Mouse (Mus musculus): ENCODE measurements at regions not wholly inside any gene's neighbourhood (a gene's known extent, or its start where the extent isn't known, plus 50 kb on each side); places are given as distances from the start of the nearest gene placed in this dataset.
"Not testable (repeated sequence)": the region's sequence is repeated elsewhere in the genome, so short reads cannot be mapped to it uniquely, and the experiment has no call there.

DNA sequence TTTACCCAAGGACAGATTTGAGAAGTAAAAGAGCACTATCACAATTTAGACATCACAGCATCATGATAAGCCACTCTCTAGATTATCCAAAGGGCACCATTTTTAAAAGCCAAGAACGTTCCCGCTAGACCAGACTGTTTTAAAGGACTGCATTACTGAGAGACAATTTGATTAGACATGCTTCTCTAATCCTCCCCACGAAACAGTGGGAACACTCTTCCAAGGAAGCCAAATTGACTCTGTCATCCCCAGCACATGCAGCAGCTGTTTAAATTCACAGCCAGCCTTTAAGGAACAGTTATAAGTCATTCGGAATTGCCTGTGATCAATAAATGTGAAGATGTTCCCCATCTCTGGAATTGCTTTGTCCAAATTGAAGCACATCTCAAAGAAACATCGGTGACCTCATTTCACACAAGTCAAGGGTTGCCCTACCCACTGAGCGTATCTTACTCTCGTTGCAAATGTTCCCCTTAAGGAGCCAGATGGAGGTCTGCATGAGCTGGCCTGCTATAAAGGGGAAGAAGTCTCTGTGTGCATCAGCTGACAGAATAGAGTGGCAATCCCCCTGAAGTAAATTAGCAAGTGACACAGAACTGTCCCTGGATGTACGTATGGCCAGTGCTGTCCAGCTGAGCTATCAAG, 393.2 kb downstream of the Pid1 start:
- no peak for DNase-seq (ENCODE audit: low spot score)

DNA sequence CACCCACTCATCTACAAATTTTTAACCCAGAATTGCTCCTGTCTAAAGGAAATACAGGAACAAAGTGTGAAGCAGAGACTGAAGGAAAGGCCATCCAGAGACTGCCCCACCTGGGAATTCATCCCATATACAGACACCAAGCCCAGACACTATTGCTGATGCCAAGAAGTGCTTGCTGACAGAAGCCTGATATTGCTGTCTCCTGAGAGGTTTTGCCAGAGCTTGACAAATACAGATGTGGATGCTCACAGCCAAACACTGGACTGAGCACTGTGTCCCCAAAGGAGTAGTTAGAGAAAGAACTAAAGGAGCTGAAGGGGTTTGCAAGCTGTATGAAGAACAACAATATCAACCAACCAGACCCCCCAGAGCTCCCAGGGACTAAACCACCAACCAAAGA, 399.3 kb downstream of the Pid1 start:
- not testable (repeated sequence) for DNase-seq (ENCODE audit: low spot score)

DNA sequence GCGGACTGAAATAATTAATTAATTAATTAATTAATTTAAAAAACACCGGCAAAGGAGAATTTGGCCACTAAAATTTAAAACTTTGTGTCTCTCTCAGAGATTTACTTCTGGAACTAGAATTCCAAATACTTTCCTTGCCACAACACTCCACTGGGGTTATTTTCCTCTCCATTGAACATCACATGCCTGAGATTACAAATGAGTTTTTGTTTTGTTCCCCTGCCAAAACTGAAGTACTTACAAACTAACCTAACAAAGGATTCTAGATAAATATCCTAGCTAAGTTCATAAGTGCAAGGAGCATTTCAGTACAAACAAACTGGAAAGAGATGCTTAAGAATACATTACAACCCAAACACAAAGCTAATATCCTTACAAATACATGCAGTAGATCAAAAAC, 402.2 kb downstream of the Pid1 start:
- DNase-seq (ENCODE audit: low spot score), result no peak

DNA sequence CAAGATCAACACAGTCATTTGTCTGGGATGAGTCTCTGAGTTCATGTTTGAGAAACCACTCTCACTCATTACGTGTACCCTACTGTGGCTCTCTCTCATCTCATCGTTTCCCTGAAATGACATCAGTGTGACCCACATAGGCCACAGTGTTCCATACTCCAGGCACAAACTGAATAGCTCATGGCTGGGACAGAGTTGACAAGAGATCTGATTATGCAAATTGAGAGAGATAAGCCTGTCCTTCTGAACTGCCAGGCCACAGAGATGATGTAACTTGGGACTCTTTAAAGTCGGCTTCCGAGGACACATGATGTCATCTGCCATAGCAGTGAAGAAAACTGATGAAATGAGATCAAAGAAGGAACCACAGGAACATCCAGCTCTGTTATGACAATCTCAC, 404.2 kb downstream of the Pid1 start:
- DNase-seq (ENCODE audit: low spot score), result no peak

GRCm38 (mm10) chr1:83922900-83923299, 441.1 kb downstream of the Pid1 start:
- DNase-seq (ENCODE audit: low spot score), result no peak

DNA sequence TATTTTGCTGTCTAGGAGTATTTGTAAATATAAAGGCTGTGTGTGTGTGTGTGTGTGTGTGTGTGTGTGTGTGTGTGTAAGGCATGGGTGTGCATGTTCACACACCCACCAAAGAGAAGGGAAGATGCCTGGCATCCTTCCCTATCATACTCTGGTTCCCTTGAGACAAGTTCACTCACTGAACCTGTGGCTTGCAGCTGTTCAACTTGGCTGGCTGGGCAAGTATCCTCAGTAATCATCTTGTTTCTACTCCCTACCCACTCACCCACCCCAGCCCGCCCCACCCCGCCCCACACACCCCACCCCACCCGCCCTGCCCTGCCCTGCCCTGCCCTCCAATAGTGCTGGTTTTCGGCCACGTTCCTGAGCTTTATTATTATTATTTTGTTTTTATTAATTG, 448.5 kb downstream of the Pid1 start:
- DNase-seq (ENCODE audit: low spot score), result no peak

GRCm38 (mm10) chr1:83907347-83907746, 456.6 kb downstream of the Pid1 start:
- DNase-seq (ENCODE audit: low spot score), result no peak

DNA sequence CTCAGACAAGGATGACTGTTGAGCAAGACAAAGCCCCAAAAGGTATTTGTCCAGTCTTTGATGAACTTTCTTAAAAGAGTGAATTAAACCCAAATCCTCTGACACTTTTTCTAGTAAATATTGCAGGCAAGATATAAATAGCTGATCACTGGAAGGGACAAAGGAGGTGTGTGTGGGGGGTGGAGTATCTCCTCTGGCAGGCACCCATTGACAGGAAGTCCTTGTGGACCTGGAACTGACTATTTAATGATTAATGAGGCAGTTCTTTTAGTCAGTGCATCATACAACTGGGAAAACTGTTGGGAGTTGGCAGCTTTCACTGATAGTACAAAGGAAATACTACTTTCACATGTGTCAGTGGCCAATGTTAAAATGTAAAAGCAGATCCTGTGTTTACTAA, 457.1 kb downstream of the Pid1 start:
- no peak for DNase-seq (ENCODE audit: low spot score)

GRCm38 (mm10) chr1:83900135-83900534, 463.8 kb downstream of the Pid1 start:
- DNase-seq (ENCODE audit: low spot score), result peak; percentile 2

GRCm38 (mm10) chr1:83896650-83897049, 467.3 kb downstream of the Pid1 start:
- DNase-seq (ENCODE audit: low spot score), result no peak

DNA sequence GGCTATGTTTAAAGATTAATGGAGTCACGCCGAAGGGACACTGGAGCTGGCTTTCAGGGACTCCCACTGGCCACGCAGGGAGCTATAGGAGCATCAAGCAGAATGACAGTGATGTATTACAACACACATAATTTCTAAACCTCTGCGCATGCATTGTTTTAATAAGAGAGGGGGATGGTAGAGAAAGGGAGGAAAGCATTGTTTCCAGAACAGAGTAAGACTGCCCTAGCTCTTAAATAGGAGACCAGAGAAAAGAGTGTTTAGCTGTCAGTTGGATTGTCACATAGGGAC, 471.1 kb upstream of the Sphkap start:
- DNase-seq (ENCODE audit: low spot score), result no peak

GRCm38 (mm10) chr1:83878330-83879108, 470.5 kb upstream of the Sphkap start:
- DNase-seq (ENCODE audit: low spot score), result no peak

- DNase-seq (ENCODE audit: low spot score), result no peak
Observed at GRCm38 (mm10) chr1:83870853-83871567, 463.0 kb upstream of the Sphkap start.

DNA sequence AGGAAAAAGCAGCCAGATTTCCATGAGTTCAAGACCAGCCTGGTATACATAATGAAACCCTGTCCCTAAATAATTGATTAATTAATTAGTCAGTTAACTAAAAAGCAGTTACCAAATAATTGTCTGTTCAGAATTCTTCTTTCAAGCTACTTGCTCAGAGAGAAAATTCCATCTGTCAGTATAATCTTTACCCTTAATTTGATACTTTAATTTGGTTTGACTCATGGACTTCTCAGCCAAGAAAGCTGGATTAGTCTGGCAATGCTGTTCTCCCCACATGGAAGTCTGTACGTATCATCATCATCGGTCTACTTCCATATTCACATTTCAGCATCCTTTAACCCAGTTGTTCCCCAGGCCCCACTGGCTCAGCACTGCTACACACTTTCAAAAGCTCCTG, 461.0 kb upstream of the Sphkap start:
- DNase-seq (ENCODE audit: low spot score), result no peak

DNA sequence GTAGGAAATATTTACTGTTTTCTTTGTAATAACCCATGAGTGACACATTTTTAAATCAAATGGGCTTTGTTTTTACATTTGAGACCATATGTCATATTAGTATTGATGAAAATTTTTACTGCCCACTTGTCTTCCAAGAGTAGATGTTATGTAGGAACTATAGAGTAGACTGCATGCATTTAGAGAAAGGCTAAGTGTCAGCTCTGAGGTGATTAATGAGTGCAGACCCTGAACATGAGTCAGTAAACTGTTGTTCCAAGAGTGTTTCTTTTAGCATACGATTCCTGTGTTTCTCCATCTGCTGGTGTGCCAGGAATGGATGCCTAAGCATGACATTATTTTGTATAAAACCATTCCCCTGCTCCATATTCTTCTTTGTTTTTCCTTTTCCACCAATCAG, 454.5 kb upstream of the Sphkap start:
- DNase-seq (ENCODE audit: low spot score), result no peak

GRCm38 (mm10) chr1:83862128-83862527, 454.1 kb upstream of the Sphkap start:
- DNase-seq (ENCODE audit: low spot score), result no peak

- no peak for DNase-seq (ENCODE audit: low spot score)
Observed at GRCm38 (mm10) chr1:83859732-83860424, 451.9 kb upstream of the Sphkap start.

DNA sequence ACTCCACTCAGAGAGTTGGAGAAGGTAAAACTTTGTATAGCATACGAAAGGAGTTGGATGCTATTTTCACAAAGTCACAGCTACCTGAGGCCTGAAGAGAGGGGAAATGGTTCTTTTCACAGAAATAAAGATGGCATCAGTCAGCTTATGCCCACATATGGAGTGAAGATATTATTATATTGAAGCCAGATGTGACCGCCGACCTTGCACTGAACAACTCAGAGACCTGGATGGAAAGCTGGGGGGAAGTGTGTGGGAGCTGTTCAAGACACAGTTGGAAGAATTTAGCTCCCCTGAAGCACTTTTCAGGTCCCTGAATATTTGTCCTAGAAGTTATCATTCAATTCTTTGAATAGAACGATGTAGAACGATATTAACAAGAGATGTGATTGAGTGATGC, 446.0 kb upstream of the Sphkap start:
- no peak for DNase-seq (ENCODE audit: low spot score)

DNA sequence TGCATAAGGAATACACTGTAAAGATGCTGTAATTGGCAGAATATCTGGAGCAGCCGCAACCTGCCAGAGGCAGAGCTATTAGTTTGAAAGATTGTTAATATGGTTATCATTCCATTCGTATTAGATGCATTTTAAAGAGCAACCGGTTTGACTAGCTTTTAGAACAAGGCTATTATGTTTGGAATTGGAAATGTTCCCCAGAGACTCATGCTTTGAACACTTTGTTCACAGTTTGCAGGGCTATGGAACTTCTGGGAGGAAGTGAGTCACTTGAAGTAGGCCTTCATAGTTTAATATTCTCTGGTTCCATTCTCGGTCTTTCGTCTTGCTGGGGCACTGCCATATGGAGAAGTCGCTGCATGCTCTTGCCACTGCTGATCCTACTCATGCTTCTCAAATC, 443.1 kb upstream of the Sphkap start:
- no peak for DNase-seq (ENCODE audit: low spot score)

- DNase-seq (ENCODE audit: low spot score), result no peak
Observed at GRCm38 (mm10) chr1:83848414-83848813, 440.4 kb upstream of the Sphkap start.

GRCm38 (mm10) chr1:83847992-83848391, 440.0 kb upstream of the Sphkap start:
- no peak for DNase-seq (ENCODE audit: low spot score)

DNA sequence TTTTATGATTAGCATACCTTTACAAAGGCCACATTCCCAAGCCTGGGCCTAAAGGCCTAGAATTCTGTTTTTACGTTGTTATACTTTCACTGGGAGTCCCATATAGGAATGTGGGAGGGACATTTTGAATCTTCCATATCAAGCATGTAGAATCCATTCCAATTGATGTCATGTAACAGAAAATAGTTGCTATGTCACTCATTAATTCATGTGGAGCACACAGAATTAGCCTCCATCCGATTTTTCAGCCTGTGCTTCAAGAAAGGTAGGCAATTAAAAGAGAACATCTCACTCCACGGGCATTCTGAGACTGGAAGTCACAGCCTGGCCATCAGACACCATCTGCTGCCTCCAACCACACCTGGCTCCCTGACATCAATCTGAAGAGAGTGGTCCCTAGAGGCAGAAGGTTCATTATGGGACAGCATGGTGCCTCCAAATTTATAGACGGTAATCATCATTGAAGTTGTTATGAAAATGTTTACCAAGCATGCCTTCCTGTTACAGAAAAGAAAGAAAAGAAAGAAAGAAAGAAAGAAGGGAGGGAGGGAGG, 436.9 kb upstream of the Sphkap start:
- no peak for DNase-seq (ENCODE audit: low spot score)

DNA sequence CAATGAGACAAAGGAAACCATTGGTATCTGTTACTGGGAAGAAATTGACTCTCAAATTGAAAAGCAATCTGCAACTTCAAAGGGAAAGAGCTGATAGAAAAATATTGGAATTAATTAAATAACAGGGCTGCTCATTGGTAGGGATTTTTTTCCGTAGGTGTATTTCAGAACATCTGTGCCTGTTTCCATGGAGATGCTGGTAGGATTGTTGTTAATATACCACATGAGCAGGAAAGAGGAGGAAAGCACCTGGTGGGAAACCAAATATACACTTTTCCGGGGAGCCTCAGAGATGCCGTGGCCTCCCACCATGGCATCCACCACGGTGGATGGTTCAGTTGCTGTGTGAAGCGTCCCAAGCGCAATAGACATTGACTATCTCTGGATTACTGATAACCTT, 428.0 kb upstream of the Sphkap start:
- DNase-seq (ENCODE audit: low spot score), result no peak

Measured in adipocyte (in vitro differentiated cells).